Mouse (Mus musculus) intestine, postnatal 0 days (tissue): ENCODE measurements at regions not wholly inside any gene's neighbourhood (a gene's known extent, or its start where the extent isn't known, plus 50 kb on each side); places are given as distances from the start of the nearest gene placed in this dataset.

Experiments
- ATAC-seq: fragments of 200-750 bp; cut with Nextera tagmentation; 2 replicates; pipeline ENCODE4 v1.8.0; 2017; ENCODE audit warnings: mild to moderate bottlenecking, moderate TSS enrichment, moderate library complexity
- H3K27ac ChIP-seq: fragments of 300-500 bp; sonication (generic); 2 replicates; pipeline ENCODE4 v1.5.1; 2014; ENCODE audit warnings: mild to moderate bottlenecking, low read depth, low read length, moderate library complexity
- H3K27me3 ChIP-seq: fragments of 300-500 bp; sonication (generic); replicated peaks from 2 replicates; pipeline ENCODE4 v1.6.1; 2014; ENCODE audit warnings: low read length, mixed read lengths; ENCODE audit not compliant: control insufficient read depth, insufficient read depth
- H3K36me3 ChIP-seq: fragments of 300-500 bp; sonication (generic); 2 replicates; pipeline ENCODE4 v1.6.1; 2014; ENCODE audit warnings: mild to moderate bottlenecking, moderate library complexity; ENCODE audit not compliant: control insufficient read depth, insufficient read depth
- H3K4me1 ChIP-seq: fragments of 300-500 bp; sonication (generic); replicated peaks from 2 replicates; pipeline ENCODE4 v1.6.1; 2014; ENCODE audit warnings: antibody characterized with exemption, low read length, mixed read lengths; ENCODE audit not compliant: control insufficient read depth, insufficient read depth
- H3K4me2 ChIP-seq: fragments of 300-500 bp; sonication (generic); replicated peaks from 2 replicates; pipeline ENCODE4 v1.6.1; 2014; ENCODE audit warnings: low read depth, mild to moderate bottlenecking, moderate library complexity
- H3K4me3 ChIP-seq: fragments of 300-500 bp; sonication (generic); 2 replicates; pipeline ENCODE4 v1.5.1; 2014; ENCODE audit warnings: low read depth, low read length
- H3K9ac ChIP-seq: fragments of 300-500 bp; sonication (generic); 2 replicates; pipeline ENCODE4 v1.6.1; 2014; ENCODE audit warnings: mild to moderate bottlenecking, low read depth, low read length
- H3K9me3 ChIP-seq: fragments of 300-500 bp; sonication (generic); 2 replicates; pipeline ENCODE4 v1.6.1; 2016; ENCODE audit warnings: mixed run types; ENCODE audit not compliant: control insufficient read depth
- CTCF ChIP-seq: sonication (generic); IDR thresholded peaks from 2 replicates; pipeline ENCODE4 v1.5.1; 2016; ENCODE audit warnings: low read depth, mild to moderate bottlenecking, control low read depth, antibody characterized with exemption, moderate library complexity
- WGBS: fragments of 180-500 bp; shearing (Covaris S2); extraction: QIAGEN DNeasy Blood & Tissue Kit; methylation state at CpG from one replicate; pipeline ENCODE4 v1.1.7; 2014; 5-methylcytosine and 5-hydroxymethylcytosine counted together

GRCm38 (mm10) chr7:145123996-145124601, 83.8 kb downstream of the 1810010D01Rik start:
- Histone ChIP-seq H3K4me2 (no peak overlapping the region), H3K27ac (no peak overlapping the region), H3K27me3 (no peaks in the 10 kb centered on the region), H3K4me1 (0 out of 2 replicates have a peak, but pooled peaks cover 3% of the 10 kb centered on the region), H3K36me3 (no peaks in the 10 kb centered on the region), H3K9me3 (no peaks in the 10 kb centered on the region), H3K9ac (no peak overlapping the region), H3K4me3 (no peak overlapping the region)
- 73% methylated on average over 2 of the region's 2 CpGs for WGBS
- no peak for ATAC-seq
- TF ChIP-seq CTCF: no peak

DNA sequence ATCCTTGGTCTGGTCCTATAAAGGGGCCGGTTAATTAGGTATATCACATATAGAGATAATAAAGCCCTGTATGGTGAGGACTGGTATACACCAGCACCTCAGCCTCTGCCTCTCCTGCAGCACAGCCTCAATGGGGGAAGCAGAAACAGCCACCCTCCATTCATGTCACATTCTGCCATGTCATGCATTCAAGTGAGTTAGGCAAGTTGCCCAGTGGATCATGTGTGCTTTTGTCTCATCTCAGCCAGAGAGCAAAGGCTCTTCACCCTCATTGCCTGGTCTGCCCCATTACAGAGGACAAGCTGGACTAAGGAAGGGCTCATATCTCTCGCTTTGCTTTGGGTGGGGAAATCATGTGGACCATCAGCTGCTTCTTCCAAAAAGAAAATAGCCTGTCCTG, 85.4 kb downstream of the 1810010D01Rik start:
- Histone ChIP-seq H3K27me3 (no peaks in the 10 kb centered on the region), H3K27ac (no peak overlapping the region), H3K4me1 (0 out of 2 replicates have a peak, but pooled peaks cover 3% of the 10 kb centered on the region), H3K9ac (no peak overlapping the region), H3K4me2 (no peak overlapping the region), H3K4me3 (no peak overlapping the region), H3K9me3 (no peaks in the 10 kb centered on the region), H3K36me3 (no peaks in the 10 kb centered on the region)
- no peak for TF ChIP-seq CTCF
- WGBS: 89% methylated on average over 2 of the region's 2 CpGs
- no peak for ATAC-seq

GRCm38 (mm10) chr7:145118406-145118805, 89.5 kb downstream of the 1810010D01Rik start:
- no peaks in the 10 kb centered on the region for H3K4me1 ChIP-seq
- H3K4me2 ChIP-seq: no peak overlapping the region
- 70% methylated on average over 4 of the region's 4 CpGs for WGBS
- ATAC-seq: no peak
- no peak overlapping the region for H3K9ac ChIP-seq
- no peaks in the 10 kb centered on the region for H3K9me3 ChIP-seq
- H3K27me3 ChIP-seq: no peaks in the 10 kb centered on the region
- H3K36me3 ChIP-seq: no peaks in the 10 kb centered on the region
- TF ChIP-seq CTCF: no peak
- no peak overlapping the region for H3K4me3 ChIP-seq
- no peak overlapping the region for H3K27ac ChIP-seq

DNA sequence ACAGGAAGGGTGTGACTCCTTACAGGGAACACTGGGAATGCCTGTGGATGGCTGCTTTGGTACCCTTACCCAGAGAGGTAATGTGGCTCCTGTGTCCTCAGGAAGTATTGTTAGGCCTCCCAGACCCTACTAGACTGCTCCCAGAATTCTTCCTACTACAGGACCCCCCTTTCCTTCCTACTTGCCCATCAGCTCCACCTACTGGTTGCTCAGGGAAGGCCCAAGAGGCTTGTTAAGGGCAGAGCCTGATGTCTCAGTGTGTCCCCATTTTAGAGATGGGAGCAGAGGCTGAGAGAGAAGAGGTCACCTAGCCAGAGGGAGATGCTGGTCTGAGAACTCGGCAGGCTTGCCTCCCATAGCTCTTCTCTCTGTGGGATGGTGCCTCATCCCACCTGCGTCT, 93.3 kb downstream of the 1810010D01Rik start:
- H3K9me3 ChIP-seq: no peaks in the 10 kb centered on the region
- H3K27ac ChIP-seq: no peak overlapping the region
- H3K4me2 ChIP-seq: no peak overlapping the region
- no peak overlapping the region for H3K9ac ChIP-seq
- peak; percentile 75 for TF ChIP-seq CTCF
- no peaks in the 10 kb centered on the region for H3K36me3 ChIP-seq
- H3K4me1 ChIP-seq: no peaks in the 10 kb centered on the region
- WGBS: 80% methylated on average over 2 of the region's 2 CpGs
- no peaks in the 10 kb centered on the region for H3K27me3 ChIP-seq
- H3K4me3 ChIP-seq: no peak overlapping the region
- no peak for ATAC-seq

- peak; percentile 47 for TF ChIP-seq CTCF
- ATAC-seq: no peak
- Histone ChIP-seq H3K4me1 (no peaks in the 10 kb centered on the region), H3K36me3 (no peaks in the 10 kb centered on the region), H3K4me3 (no peak overlapping the region), H3K27me3 (no peaks in the 10 kb centered on the region), H3K4me2 (no peak overlapping the region), H3K9me3 (no peaks in the 10 kb centered on the region), H3K9ac (no peak overlapping the region), H3K27ac (no peak overlapping the region)
- WGBS: 55% methylated on average over 2 of the region's 2 CpGs
These were observed 93.8 kb downstream of the 1810010D01Rik start for GRCm38 (mm10) chr7:145114145-145114544.

DNA sequence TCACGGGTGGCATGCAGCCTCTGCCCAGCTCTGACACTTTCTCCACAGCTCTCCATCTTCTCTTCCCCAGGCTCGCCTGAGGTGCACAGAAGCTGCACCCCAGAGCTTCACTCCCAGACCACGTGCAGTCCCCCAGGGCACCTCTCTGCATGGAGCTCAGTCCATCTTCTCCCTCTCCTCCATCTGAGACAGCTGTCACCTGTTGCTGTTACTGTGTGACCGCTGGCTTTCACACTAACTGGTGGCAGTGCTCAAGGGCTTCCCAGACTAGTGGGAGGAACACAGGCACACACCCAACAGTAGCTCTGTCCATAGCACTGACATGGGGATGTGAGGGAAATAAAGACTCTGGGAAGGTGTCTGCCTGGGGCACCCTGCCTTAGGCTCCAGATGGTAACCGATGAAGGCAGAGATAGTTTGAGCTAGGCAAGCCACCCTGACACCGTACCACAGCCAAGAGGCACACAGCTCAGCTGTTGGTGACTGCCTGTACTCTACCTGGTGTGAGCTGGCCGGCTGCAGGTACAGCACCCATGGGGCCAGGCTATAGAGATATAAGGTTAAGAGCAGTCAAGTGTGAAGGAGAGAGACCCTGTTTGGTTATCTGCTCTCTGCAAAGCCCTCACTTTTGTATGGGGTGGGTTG, 94.9 kb downstream of the 1810010D01Rik start:
- no peak for TF ChIP-seq CTCF
- H3K27ac ChIP-seq: no peak overlapping the region
- H3K9ac ChIP-seq: no peak overlapping the region
- no peak for ATAC-seq
- no peaks in the 10 kb centered on the region for H3K4me1 ChIP-seq
- H3K4me3 ChIP-seq: no peak overlapping the region
- H3K36me3 ChIP-seq: no peaks in the 10 kb centered on the region
- no peak overlapping the region for H3K4me2 ChIP-seq
- WGBS: 84% methylated on average over 7 of the region's 7 CpGs
- no peaks in the 10 kb centered on the region for H3K9me3 ChIP-seq
- H3K27me3 ChIP-seq: no peaks in the 10 kb centered on the region
